Mouse (Mus musculus) MEL (cell line): Measurements from ENCODE around the gene Atrnl1. TPM values are rescaled to one million over a fixed set of nuclear protein-coding genes. Genes with fewer than 3 reads are reported as not detected.

Experiments
- DNase-seq: peaks from one replicate; pipeline ENCODE4 v3.0.0; 2011; ENCODE audit warnings: low read depth, low spot score
- H3K27ac ChIP-seq: 2 replicates; pipeline ENCODE4 v1.5.1; 2012; ENCODE audit warnings: low read depth, mild to moderate bottlenecking, control low read depth, low read length, moderate library complexity; ENCODE audit not compliant: control insufficient read depth
- H3K27me3 ChIP-seq, 2 experiments: fragments of 150-350 bp in 1 of 2; sonication (generic) in 1 of 2; 2 replicates each; pipeline ENCODE4 v1.6.1; 2012; ENCODE audit warnings: low read length in 2 of 2, mild to moderate bottlenecking in 2 of 2, improper control_type of control experiment in 1 of 2, moderate library complexity in 1 of 2; ENCODE audit not compliant: insufficient read depth in 2 of 2, control insufficient read depth in 1 of 2
- H3K36me3 ChIP-seq, 2 experiments: 2 replicates each; pipeline ENCODE4 v1.6.1; 2012 to 2014; ENCODE audit warnings: low read length in 2 of 2, improper control_type of control experiment in 1 of 2, inconsistent platforms in 1 of 2, mild to moderate bottlenecking in 1 of 2; ENCODE audit not compliant: insufficient read depth in 2 of 2, control insufficient read depth in 1 of 2
- H3K4me1 ChIP-seq, 2 experiments: fragments of 150-350 bp in 1 of 2; sonication (generic) in 1 of 2; 2 replicates each; pipeline ENCODE4 v1.6.1; 2012; ENCODE audit warnings: low read length in 2 of 2, improper control_type of control experiment in 1 of 2, mild to moderate bottlenecking in 1 of 2; ENCODE audit not compliant: insufficient read depth in 2 of 2, control insufficient read depth in 1 of 2
- H3K4me3 ChIP-seq, 2 experiments: fragments of 150-350 bp in 1 of 2; sonication (generic) in 1 of 2; 2 replicates each; pipeline ENCODE4 v1.5.1; 2012; ENCODE audit warnings: low read depth in 2 of 2, low read length in 2 of 2, mild to moderate bottlenecking in 2 of 2, moderate library complexity in 2 of 2, control low read depth in 1 of 2, improper control_type of control experiment in 1 of 2; ENCODE audit not compliant: control insufficient read depth in 1 of 2, insufficient read depth in 1 of 2
- H3K79me2 ChIP-seq: 2 replicates; pipeline ENCODE4 v1.6.1; 2012; ENCODE audit warnings: mild to moderate bottlenecking, low read length, moderate library complexity; ENCODE audit not compliant: control insufficient read depth, poor library complexity, insufficient read depth
- H3K9ac ChIP-seq: 2 replicates; pipeline ENCODE4 v1.6.1; 2012; ENCODE audit warnings: low read depth, mild to moderate bottlenecking, control low read depth, low read length, moderate library complexity; ENCODE audit not compliant: control insufficient read depth, poor library complexity, severe bottlenecking
- H3K9me3 ChIP-seq: fragments of 150-350 bp; sonication (generic); replicated peaks from 2 replicates; pipeline ENCODE4 v1.6.1; 2012; ENCODE audit warnings: mild to moderate bottlenecking, low read length, improper control_type of control experiment, moderate library complexity; ENCODE audit not compliant: insufficient read depth
- CHD2 ChIP-seq: IDR thresholded peaks from 2 replicates; pipeline ENCODE4 v1.6.1; 2011; ENCODE audit warnings: low read length, improper control_type of control experiment
- CTCF ChIP-seq, 3 experiments: IDR thresholded peaks in 2 of 3; conservative IDR thresholded peaks in 1 of 3; 2 replicates each; pipeline ENCODE4 v1.5.1; 2011 to 2012; ENCODE audit warnings: low read length in 3 of 3, low read depth in 2 of 3, mild to moderate bottlenecking in 2 of 3, improper control_type of control experiment in 1 of 3, inconsistent platforms in 1 of 3, mixed read lengths in 1 of 3, moderate library complexity in 1 of 3; ENCODE audit not compliant: control insufficient read depth in 1 of 3, insufficient read depth in 1 of 3, poor library complexity in 1 of 3, severe bottlenecking in 1 of 3
- E2F4 ChIP-seq: IDR thresholded peaks from 2 replicates; pipeline ENCODE4 v1.6.1; 2011; ENCODE audit warnings: low read depth, low read length, improper control_type of control experiment, borderline replicate concordance
- GATA1 ChIP-seq: IDR thresholded peaks from 2 replicates; pipeline ENCODE4 v1.6.1; 2011; ENCODE audit warnings: low read depth, low read length, improper control_type of control experiment
- HCFC1 ChIP-seq: IDR thresholded peaks from 2 replicates; pipeline ENCODE4 v1.6.1; 2012; ENCODE audit warnings: low read depth, mild to moderate bottlenecking, inconsistent platforms, low read length, improper control_type of control experiment, moderate library complexity
- KAT2A ChIP-seq: conservative IDR thresholded peaks from 2 replicates; pipeline ENCODE4 v1.6.1; 2012; ENCODE audit warnings: low read depth, low read length, improper control_type of control experiment, inconsistent platforms
- MAFK ChIP-seq: IDR thresholded peaks from 2 replicates; pipeline ENCODE4 v1.6.1; 2011; ENCODE audit warnings: low read depth, mild to moderate bottlenecking, low read length, improper control_type of control experiment, borderline replicate concordance
- MAX ChIP-seq: IDR thresholded peaks from 2 replicates; pipeline ENCODE4 v1.6.1; 2011; ENCODE audit warnings: low read length, improper control_type of control experiment
- MAZ ChIP-seq: IDR thresholded peaks from 2 replicates; pipeline ENCODE4 v1.6.1; 2012; ENCODE audit warnings: low read depth, mild to moderate bottlenecking, inconsistent platforms, low read length, improper control_type of control experiment
- MXI1 ChIP-seq: IDR thresholded peaks from 2 replicates; pipeline ENCODE4 v1.6.1; 2011; ENCODE audit warnings: mild to moderate bottlenecking, low read depth, low read length, improper control_type of control experiment
- MYB ChIP-seq: IDR thresholded peaks from 2 replicates; pipeline ENCODE4 v1.6.1; 2011; ENCODE audit warnings: mild to moderate bottlenecking, low read depth, low read length, improper control_type of control experiment
- MYC ChIP-seq: IDR thresholded peaks from 2 replicates; pipeline ENCODE4 v1.6.1; 2011; ENCODE audit warnings: low read depth, mild to moderate bottlenecking, low read length, improper control_type of control experiment, moderate library complexity
- NELFE ChIP-seq: IDR thresholded peaks from 2 replicates; pipeline ENCODE4 v1.6.1; 2011; ENCODE audit warnings: low read depth, low read length, improper control_type of control experiment
- NRF1 ChIP-seq: IDR thresholded peaks from 2 replicates; pipeline ENCODE4 v1.6.1; 2014; ENCODE audit warnings: low read depth, mild to moderate bottlenecking, inconsistent platforms, low read length, improper control_type of control experiment, moderate library complexity; ENCODE audit not compliant: poor library complexity, insufficient read depth, severe bottlenecking
- POLR2AphosphoS2 ChIP-seq: IDR thresholded peaks from 2 replicates; pipeline ENCODE4 v1.6.1; 2011; ENCODE audit warnings: low read length, improper control_type of control experiment
- POLR2AphosphoS5 ChIP-seq: IDR thresholded peaks from 2 replicates; pipeline ENCODE4 v1.6.1; 2012; ENCODE audit warnings: low read depth, borderline replicate concordance, mild to moderate bottlenecking, inconsistent platforms, low read length, moderate library complexity, mixed read lengths
- RAD21 ChIP-seq: IDR thresholded peaks from 2 replicates; pipeline ENCODE4 v1.6.1; 2011; ENCODE audit warnings: mild to moderate bottlenecking, low read depth, low read length, improper control_type of control experiment
- RCOR1 ChIP-seq: IDR thresholded peaks from 2 replicates; pipeline ENCODE4 v1.6.1; 2012; ENCODE audit warnings: low read depth, mild to moderate bottlenecking, inconsistent platforms, low read length, improper control_type of control experiment
- SIN3A ChIP-seq: IDR thresholded peaks from 2 replicates; pipeline ENCODE4 v1.6.1; 2012; ENCODE audit warnings: low read length, improper control_type of control experiment, inconsistent platforms
- SMC3 ChIP-seq: IDR thresholded peaks from 2 replicates; pipeline ENCODE4 v1.6.1; 2011; ENCODE audit warnings: low read depth, low read length, improper control_type of control experiment
- TCF12 ChIP-seq: IDR thresholded peaks from 2 replicates; pipeline ENCODE4 v1.6.1; 2014; ENCODE audit warnings: low read depth, mild to moderate bottlenecking, inconsistent platforms, low read length, improper control_type of control experiment, moderate library complexity
- UBTF ChIP-seq: IDR thresholded peaks from 2 replicates; pipeline ENCODE4 v1.6.1; 2012; ENCODE audit warnings: low read depth, mild to moderate bottlenecking, inconsistent platforms, low read length, improper control_type of control experiment, moderate library complexity, borderline replicate concordance; ENCODE audit not compliant: insufficient read depth
- USF2 ChIP-seq, 2 experiments: IDR thresholded peaks; 2 replicates each; pipeline ENCODE4 v1.6.1; 2011 to 2012; ENCODE audit warnings: improper control_type of control experiment in 2 of 2, low read length in 2 of 2, borderline replicate concordance in 1 of 2, inconsistent platforms in 1 of 2, low read depth in 1 of 2, mild to moderate bottlenecking in 1 of 2; ENCODE audit not compliant: insufficient read depth in 1 of 2
- ZC3H11A ChIP-seq: IDR thresholded peaks from 2 replicates; pipeline ENCODE4 v1.6.1; 2012; ENCODE audit warnings: low read depth, mild to moderate bottlenecking, inconsistent platforms, low read length, improper control_type of control experiment
- polyA plus RNA-seq, 2 experiments: library from polyadenylated mRNA; stranded (reverse) in 1 of 2; unstranded in 1 of 2; fragments of >175 nt in 1 of 2; fragments of >200 nt in 1 of 2; gene quantifications; 2 replicates each; pipeline versions ENCODE4 v1.2.1 to v1.2.4; 2012; ENCODE audit warnings: low replicate concordance in 2 of 2, low read depth in 1 of 2; ENCODE audit not compliant: insufficient read length in 2 of 2, insufficient read depth in 1 of 2, missing spikeins in 1 of 2
- total RNA-seq: library from RNA; depleted of rRNA; stranded (reverse); fragments of 300-350 nt; gene quantifications from 2 replicates; pipeline ENCODE4 v1.2.3, GENCODE M21; 2012

Gene Atrnl1
- total and polyA plus RNA-seq, 3 experiments: 6.4 to 8.2 TPM; not detected in 1

- no peak for TF ChIP-seq UBTF
- no peak for TF ChIP-seq MYC
- peak; percentile 90 for TF ChIP-seq MAFK
- no peak for TF ChIP-seq KAT2A
- TF ChIP-seq POLR2AphosphoS5: no peak
- TF ChIP-seq GATA1: 0 out of 2 replicates have a peak, but pooled peaks have one; percentile 13
- TF ChIP-seq MAX: no peak
- no peak for TF ChIP-seq RCOR1
- no peak for TF ChIP-seq E2F4
- TF ChIP-seq HCFC1: no peak
- TF ChIP-seq NRF1: no peak
- TF ChIP-seq USF2 (IDR thresholded peaks at IDR 0.05; ENCODE audit: borderline replicate concordance in 1 of 2, insufficient read depth in 1 of 2, low read depth in 1 of 2, low read length in 2 of 2): no peak
- no peak for TF ChIP-seq NELFE
- no peak for TF ChIP-seq POLR2AphosphoS2
- TF ChIP-seq MYB: peak; percentile 60; the same call in 1 of the 2 replicates
Measured at GRCm38 (mm10) chr19:57894191-57894590, 283.4 kb downstream of the Atrnl1 start (continued).

DNA sequence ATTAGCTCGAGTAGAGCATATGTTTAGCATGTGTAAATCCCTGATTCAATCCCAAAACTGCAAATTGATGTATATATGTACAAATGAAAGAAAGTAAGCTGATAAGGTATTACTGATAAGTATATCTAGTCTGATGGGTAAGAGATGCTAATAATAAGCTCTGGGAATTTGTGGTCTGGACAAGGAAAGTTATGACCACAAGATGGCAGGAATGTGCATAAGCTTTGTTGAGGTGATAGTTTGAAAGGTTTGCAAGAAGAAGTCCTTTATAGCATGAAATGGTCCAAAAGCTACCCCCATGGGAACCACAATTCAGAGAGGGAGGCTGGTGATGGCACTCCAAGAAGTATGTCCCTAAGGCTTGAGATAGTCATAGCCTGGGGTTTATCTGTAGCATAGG lies 289.2 kb downstream of the Atrnl1 start:
- no peak overlapping the region for H3K9ac ChIP-seq
- no peaks in the 10 kb centered on the region for H3K9me3 ChIP-seq
- peaks cover 2 to 6% of the 10 kb centered on the region in 2 experiments; a peak in 1 of 4 replicates for H3K4me1 ChIP-seq
- no peaks in the 10 kb centered on the region for H3K27me3 ChIP-seq
- H3K4me3 ChIP-seq: no peak overlapping the region
- TF ChIP-seq SMC3 (peak; percentile 50), CTCF (IDR thresholded peaks at IDR 0.05 in 2 of 3, conservative IDR thresholded peaks at IDR 0.05 in 1 of 3; ENCODE audit: control insufficient read depth in 1 of 3, insufficient read depth in 1 of 3, low read depth in 2 of 3, low read length in 3 of 3, poor library complexity in 1 of 3, severe bottlenecking in 1 of 3) (peak in 1 of 3 experiments; percentile 41; a peak in 2 of 6 replicates), MAX (no peak), CHD2 (no peak), TCF12 (no peak), MYB (no peak), SIN3A (no peak), HCFC1 (no peak), KAT2A (no peak), ZC3H11A (no peak), MAZ (no peak), RAD21 (peak; percentile 28), MXI1 (no peak), GATA1 (no peak)
- no peaks in the 10 kb centered on the region for H3K79me2 ChIP-seq
- peak; percentile 19 for DNase-seq
- H3K36me3 ChIP-seq: no peaks in the 10 kb centered on the region; a peak in 1 of 4 replicates
- no peak overlapping the region for H3K27ac ChIP-seq
